Mouse (Mus musculus): ENCODE measurements around the gene Ankrd2.
"Not testable (repeated sequence)": the region's sequence is repeated elsewhere in the genome, so short reads cannot be mapped to it uniquely, and the experiment has no call there.

GRCm38 (mm10) chr19:42081613-42082012 is 45.8 kb downstream of the Ankrd2 start:
- TF ChIP-seq POLR2A (IDR thresholded peaks at IDR 0.05; ENCODE audit: insufficient read depth, low read depth, low read length); CTCF (IDR thresholded peaks at IDR 0.05); EP300 (IDR thresholded peaks at IDR 0.05; ENCODE audit: insufficient read depth, low read depth, low read length): not testable (repeated sequence)

Data from heart, adult 2 months (tissue).